Mouse (Mus musculus) NIH3T3 (cell line): ENCODE results near the gene Dzank1.

Experiments used
- DNase-seq: peaks from one replicate; pipeline ENCODE4 v3.0.0-alpha.2; 2012; ENCODE audit warnings: low read depth

Dzank1 gene

GRCm38 (mm10) chr2:144526981-144527820 lies at the start of gene Dzank1, which contains the start of gene Polr3f:
Dzank1 (minus strand) TSS chr2:144527414.
Polr3f (plus strand) TSS chr2:144527718.
- DNase-seq, result peak; percentile 96

GRCm38 (mm10) chr2:144555820-144556552 lies 28.8 kb upstream of the Dzank1 start, which contains the start of gene Sec23b:
Sec23b (plus strand) TSS chr2:144556229.
- peak; percentile 97 for DNase-seq

- DNase-seq, result no peak
Measured at GRCm38 (mm10) chr2:144555286-144555819, 28.1 kb upstream of the Dzank1 start.

- DNase-seq, result no peak
Measured at GRCm38 (mm10) chr2:144553905-144554304, 26.7 kb upstream of the Dzank1 start.

GRCm38 (mm10) chr2:144550529-144550928 lies 23.3 kb upstream of the Dzank1 start, which contains the start of gene Rbbp9:
Rbbp9 (minus strand) TSS chr2:144550869.
- DNase-seq, result peak; percentile 79

- no peak for DNase-seq
Measured at GRCm38 (mm10) chr2:144547559-144547958, 20.3 kb upstream of the Dzank1 start.

- DNase-seq, result no peak
Measured at GRCm38 (mm10) chr2:144545481-144545880, 18.3 kb upstream of the Dzank1 start.

- DNase-seq, result no peak
Measured at GRCm38 (mm10) chr2:144545061-144545460, 17.8 kb upstream of the Dzank1 start.

- peak; percentile 89 for DNase-seq
Measured at GRCm38 (mm10) chr2:144544630-144545029, 17.4 kb upstream of the Dzank1 start.

- no peak for DNase-seq
Measured at GRCm38 (mm10) chr2:144543670-144544069, 16.5 kb upstream of the Dzank1 start.

GRCm38 (mm10) chr2:144541246-144541645 lies 14.0 kb upstream of the Dzank1 start:
- peak; percentile 40 for DNase-seq

GRCm38 (mm10) chr2:144537123-144537522 lies 9.9 kb upstream of the Dzank1 start:
- DNase-seq, result no peak

- DNase-seq, result no peak
Measured at GRCm38 (mm10) chr2:144527821-144528174, 584 bp upstream of the Dzank1 start.

GRCm38 (mm10) chr2:144525856-144526255 lies 1.4 kb downstream of the Dzank1 start:
- no peak for DNase-seq

- no peak for DNase-seq
Measured at GRCm38 (mm10) chr2:144519772-144520171, 7.4 kb downstream of the Dzank1 start.

- DNase-seq, result no peak
Measured at GRCm38 (mm10) chr2:144514619-144515018, 12.6 kb downstream of the Dzank1 start.

- DNase-seq, result peak; percentile 17
Measured at GRCm38 (mm10) chr2:144502134-144502533, 25.1 kb downstream of the Dzank1 start.

- no peak for DNase-seq
Measured at GRCm38 (mm10) chr2:144489342-144489741, 37.9 kb downstream of the Dzank1 start.

GRCm38 (mm10) chr2:144487476-144487875 lies 39.7 kb downstream of the Dzank1 start:
- peak; percentile 78 for DNase-seq

- DNase-seq, result no peak
Measured at GRCm38 (mm10) chr2:144485439-144485838, 41.8 kb downstream of the Dzank1 start.

GRCm38 (mm10) chr2:144484084-144484483 lies 43.1 kb downstream of the Dzank1 start:
- peak; percentile 45 for DNase-seq

GRCm38 (mm10) chr2:144479421-144479820 lies 47.8 kb downstream of the Dzank1 start:
- DNase-seq, result no peak

GRCm38 (mm10) chr2:144467203-144467602 lies 60.0 kb downstream of the Dzank1 start:
- peak; percentile 46 for DNase-seq
